Mouse (Mus musculus): ENCODE measurements around the gene Hint1.

Gene Hint1

GRCm38 (mm10) chr11:54861471-54862420, 4.4 kb upstream of the Hint1 start:
- in situ Hi-C loops (cut with MboI, MseI), result loop anchor here (5.0 kb wide), 2 partner anchors 139 to 159 kb away; no protein-coding TSS in a partner anchor

GRCm38 (mm10) chr11:54862621-54863520, 3.3 kb upstream of the Hint1 start:
- in situ Hi-C loops (cut with MboI, MseI), result loop anchor here (5.0 kb wide), 2 partner anchors 141 to 161 kb away; no protein-coding TSS in a partner anchor

GRCm38 (mm10) chr11:54865330-54866085, 675 bp upstream of the Hint1 start:
- in situ Hi-C loops (cut with MboI, MseI), result no loop called here

GRCm38 (mm10) chr11:54867049-54867385, 834 bp downstream of the Hint1 start:
- in situ Hi-C loops (cut with MboI, MseI), result no loop called here

GRCm38 (mm10) chr11:54867903-54868434, 1.8 kb downstream of the Hint1 start:
- in situ Hi-C loops (cut with MboI, MseI), result no loop called here

- in situ Hi-C loops (cut with MboI, MseI), result no loop called here
These were observed 2.3 kb downstream of the Hint1 start for GRCm38 (mm10) chr11:54868445-54868844.

- in situ Hi-C loops (cut with MboI, MseI), result no loop called here
These were observed 3.1 kb downstream of the Hint1 start for GRCm38 (mm10) chr11:54869318-54869717.

GRCm38 (mm10) chr11:54871831-54872537, 5.8 kb downstream of the Hint1 start:
- in situ Hi-C loops (cut with MboI, MseI), result no loop called here

GRCm38 (mm10) chr11:54876031-54876430, 9.8 kb downstream of the Hint1 start:
- in situ Hi-C loops (cut with MboI, MseI), result no loop called here

- in situ Hi-C loops (cut with MboI, MseI), result no loop called here
These were observed 12.7 kb downstream of the Hint1 start for GRCm38 (mm10) chr11:54878893-54879292.

GRCm38 (mm10) chr11:54879434-54879833, 13.3 kb downstream of the Hint1 start:
- in situ Hi-C loops (cut with MboI, MseI), result no loop called here

- in situ Hi-C loops (cut with MboI, MseI), result no loop called here
These were observed 13.7 kb downstream of the Hint1 start for GRCm38 (mm10) chr11:54879922-54880321.

- in situ Hi-C loops (cut with MboI, MseI), result no loop called here
These were observed 14.9 kb downstream of the Hint1 start for GRCm38 (mm10) chr11:54881051-54881474.

- in situ Hi-C loops (cut with MboI, MseI), result no loop called here
These were observed 16.5 kb downstream of the Hint1 start for GRCm38 (mm10) chr11:54882671-54883070.

- in situ Hi-C loops (cut with MboI, MseI), result no loop called here
These were observed 18.1 kb downstream of the Hint1 start for GRCm38 (mm10) chr11:54884197-54884828.

GRCm38 (mm10) chr11:54884937-54885336, 18.8 kb downstream of the Hint1 start:
- in situ Hi-C loops (cut with MboI, MseI), result loop anchor here (5.0 kb wide), 4 partner anchors 37 to 277 kb away; no protein-coding TSS in a partner anchor

GRCm38 (mm10) chr11:54885406-54885805, 19.2 kb downstream of the Hint1 start:
- in situ Hi-C loops (cut with MboI, MseI), result loop anchor here (5.0 kb wide), 4 partner anchors 37 to 277 kb away; no protein-coding TSS in a partner anchor

GRCm38 (mm10) chr11:54887927-54888326, 21.7 kb downstream of the Hint1 start:
- in situ Hi-C loops (cut with MboI, MseI), result loop anchor here (5.0 kb wide), 4 partner anchors 34 to 274 kb away; no protein-coding TSS in a partner anchor

GRCm38 (mm10) chr11:54891341-54891740, 25.2 kb downstream of the Hint1 start:
- in situ Hi-C loops (cut with MboI, MseI), result no loop called here

GRCm38 (mm10) chr11:54892091-54892490, 25.9 kb downstream of the Hint1 start:
- in situ Hi-C loops (cut with MboI, MseI), result no loop called here
